Mouse (Mus musculus) myocyte (in vitro differentiated cells): ENCODE results near the gene 4930524N10Rik.

Experiments used
- CEBPB ChIP-seq: IDR thresholded peaks from 2 replicates; pipeline ENCODE4 v1.6.1; 2011; ENCODE audit warnings: mild to moderate bottlenecking, moderate library complexity; ENCODE audit not compliant: poor library complexity, insufficient read depth, severe bottlenecking
- E2F4 ChIP-seq: IDR thresholded peaks from one replicate; pipeline ENCODE4 v1.6.1; 2011; ENCODE audit warnings: mild to moderate bottlenecking, control low read depth, moderate library complexity; ENCODE audit not compliant: insufficient read depth
- MAX ChIP-seq: IDR thresholded peaks from one replicate; pipeline ENCODE4 v1.6.1; 2011; ENCODE audit warnings: low read depth, mild to moderate bottlenecking, control low read depth
- MYOD1 ChIP-seq, 3 experiments: IDR thresholded peaks; one replicate each; pipeline ENCODE4 v1.6.1; 2011; ENCODE audit warnings: control low read depth in 2 of 3, low read depth in 2 of 3, mild to moderate bottlenecking in 2 of 3, moderate library complexity in 1 of 3; ENCODE audit not compliant: insufficient read length in 2 of 3, control insufficient read depth in 1 of 3
- MYOG ChIP-seq, 3 experiments: IDR thresholded peaks; one replicate each; pipeline ENCODE4 v1.6.1; 2011; ENCODE audit warnings: control low read depth in 2 of 3, low read depth in 2 of 3, mild to moderate bottlenecking in 2 of 3; ENCODE audit not compliant: insufficient read length in 2 of 3, control insufficient read depth in 1 of 3, insufficient read depth in 1 of 3
- POLR2A ChIP-seq: IDR thresholded peaks from one replicate; pipeline ENCODE4 v1.6.1; 2011; ENCODE audit warnings: low read depth, mild to moderate bottlenecking, control low read depth, moderate library complexity; ENCODE audit not compliant: insufficient read length
- POLR2AphosphoS2 ChIP-seq: IDR thresholded peaks from one replicate; pipeline ENCODE4 v1.6.1; 2011; ENCODE audit warnings: low read depth, control low read depth; ENCODE audit not compliant: insufficient read length
- REST ChIP-seq: IDR thresholded peaks from one replicate; pipeline ENCODE4 v1.6.1; 2011; ENCODE audit warnings: mild to moderate bottlenecking, control low read depth, moderate library complexity; ENCODE audit not compliant: insufficient read depth, insufficient read length
- SRF ChIP-seq: IDR thresholded peaks from one replicate; pipeline ENCODE4 v1.6.1; 2011; ENCODE audit warnings: low read depth; ENCODE audit not compliant: control insufficient read depth, insufficient read length
- TCF12 ChIP-seq: IDR thresholded peaks from one replicate; pipeline ENCODE4 v1.6.1; 2011; ENCODE audit warnings: mild to moderate bottlenecking, control low read depth; ENCODE audit not compliant: poor library complexity, insufficient read depth, severe bottlenecking
- TCF3 ChIP-seq: IDR thresholded peaks from one replicate; pipeline ENCODE4 v1.6.1; 2011; ENCODE audit warnings: low read depth, control low read depth; ENCODE audit not compliant: insufficient read length
- USF1 ChIP-seq: IDR thresholded peaks from one replicate; pipeline ENCODE4 v1.6.1; 2011; ENCODE audit warnings: low read depth, mild to moderate bottlenecking, control low read depth, moderate library complexity

- TF ChIP-seq E2F4 (no peak), POLR2A (no peak), TCF3 (no peak), MAX (no peak), POLR2AphosphoS2 (no peak), USF1 (no peak), CEBPB (no peak), TCF12 (no peak), MYOG (IDR thresholded peaks at IDR 0.05; ENCODE audit: control insufficient read depth in 1 of 3, insufficient read depth in 1 of 3, insufficient read length in 2 of 3, low read depth in 2 of 3) (no peak), REST (no peak), MYOD1 (IDR thresholded peaks at IDR 0.05; ENCODE audit: control insufficient read depth in 1 of 3, insufficient read length in 2 of 3, low read depth in 2 of 3) (no peak), SRF (no peak)
Observed at GRCm38 (mm10) chrX:154343292-154343691, at the start of gene 4930524N10Rik.
